Mouse (Mus musculus) T-helper 17 cell (primary cell): ENCODE measurements around the gene Erbb2.
"Not testable (repeated sequence)": the region's sequence is repeated elsewhere in the genome, so short reads cannot be mapped to it uniquely, and the experiment has no call there.

Source experiments
- in situ Hi-C, 2 experiments: fragments of 300-600 bp; cut with MboI, MseI; formaldehyde crosslinking; loops; 1 replicate in 1 of 2; 2 replicates in 1 of 2; pipeline ENCODE4 v1.15.1; 2025; ENCODE audit warnings: high pct_unique_total_duplicates in 2 of 2

Gene Erbb2

GRCm38 (mm10) chr11:98412273-98412796 is at the start of gene Erbb2:
Gene Erbb2 (plus strand): TSS chr11:98412470.
- in situ Hi-C loops = no loop called here

- in situ Hi-C loops = no loop called here
Measured at GRCm38 (mm10) chr11:98363817-98364216, 48.5 kb upstream of the Erbb2 start.

DNA sequence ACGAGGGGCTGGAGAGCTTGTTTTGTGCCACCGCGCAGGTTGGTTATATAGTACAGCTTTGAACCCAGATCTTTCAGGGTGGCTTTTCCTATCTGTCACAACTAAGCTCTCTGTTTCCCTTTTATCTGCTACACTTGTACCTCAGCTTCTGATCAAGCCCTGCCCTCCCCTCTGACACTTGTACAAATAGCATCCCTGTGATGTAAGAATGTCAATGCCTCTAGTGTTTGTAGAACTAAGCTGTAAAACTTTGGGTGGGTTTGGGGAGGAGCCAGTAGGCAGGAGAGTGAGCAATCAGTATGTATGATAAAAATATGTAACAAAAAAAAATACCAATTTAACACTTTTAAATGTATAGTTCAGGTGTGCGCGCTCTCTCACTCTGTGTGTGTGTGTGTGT is 47.9 kb upstream of the Erbb2 start:
- in situ Hi-C loops = no loop called here

DNA sequence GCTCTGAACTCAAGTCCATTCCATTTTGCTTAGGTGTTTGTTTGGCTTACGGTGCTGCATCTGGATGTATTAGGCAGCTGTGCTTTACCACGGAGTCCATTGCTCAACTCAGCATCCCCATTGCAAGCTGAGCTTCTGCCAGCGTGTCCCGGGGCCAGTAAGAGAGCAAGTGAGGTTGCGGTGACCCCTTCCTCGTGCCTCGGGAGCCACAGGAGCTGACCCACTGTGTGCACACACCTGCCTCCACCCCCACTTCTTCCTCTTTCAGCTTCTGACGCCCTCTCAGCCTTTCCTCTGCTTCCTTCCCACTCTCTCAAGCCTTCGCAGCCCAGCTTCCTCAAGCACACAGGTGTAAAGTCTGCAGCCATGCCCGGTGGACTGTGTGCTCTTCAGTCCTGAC is 46.0 kb upstream of the Erbb2 start:
- in situ Hi-C loops = no loop called here

- in situ Hi-C loops = no loop called here
Measured at GRCm38 (mm10) chr11:98367171-98367862, 45.0 kb upstream of the Erbb2 start.

DNA sequence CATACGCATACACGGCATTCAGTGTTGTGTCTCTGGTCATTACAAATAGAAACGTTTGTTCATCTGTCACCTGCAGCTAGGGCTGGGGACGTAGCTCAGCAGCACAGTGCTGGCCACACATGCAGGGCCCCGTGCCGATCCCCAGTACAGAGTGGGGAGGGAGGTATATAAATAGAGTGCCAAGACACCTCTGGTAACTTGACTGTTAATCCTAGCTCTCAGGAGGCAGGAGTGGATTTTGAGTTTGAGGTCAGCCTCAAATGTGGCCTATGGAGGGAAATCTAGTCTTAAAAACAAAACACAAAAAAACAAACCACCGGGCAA is 44.4 kb upstream of the Erbb2 start:
- in situ Hi-C loops = no loop called here

DNA sequence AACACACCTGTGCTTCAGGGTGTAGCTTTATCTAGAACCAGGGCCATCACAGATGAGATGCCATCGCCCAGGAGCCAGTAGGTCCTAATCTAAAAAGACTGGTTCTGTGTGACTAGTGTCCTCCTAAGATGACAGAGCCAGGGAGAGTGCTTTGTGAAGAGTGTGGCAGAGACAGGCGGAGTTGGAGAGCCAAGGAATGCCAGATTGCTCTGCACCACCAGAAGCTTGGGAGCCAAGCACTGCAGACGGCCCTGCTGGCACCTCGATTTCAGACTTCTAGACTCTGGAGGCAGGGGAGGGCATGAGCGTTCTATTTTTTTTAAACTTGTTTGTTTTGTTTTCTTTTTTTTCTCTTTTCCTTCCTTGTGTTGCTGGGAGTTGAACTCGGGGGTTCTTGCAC is 42.9 kb upstream of the Erbb2 start:
- in situ Hi-C loops = no loop called here

DNA sequence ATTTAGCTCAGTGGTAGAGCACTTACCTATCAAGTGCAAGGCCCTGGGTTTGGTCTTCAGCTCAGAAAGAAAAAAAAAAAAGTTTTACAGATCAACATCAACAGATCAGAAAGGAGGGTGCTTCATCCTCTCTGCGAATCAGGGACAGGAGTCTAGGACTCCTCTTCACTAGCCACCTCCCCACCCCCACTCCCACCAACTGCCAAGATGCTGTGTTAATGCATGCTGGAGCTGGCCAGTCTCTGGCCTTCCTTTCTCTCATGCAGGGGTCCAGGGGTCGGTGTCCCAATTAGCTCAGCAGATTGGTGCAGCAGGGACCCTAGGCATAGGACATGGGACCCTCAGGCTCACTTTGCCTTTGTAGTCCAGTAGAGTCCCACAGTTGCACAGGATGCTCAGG is 41.7 kb upstream of the Erbb2 start:
- in situ Hi-C loops = no loop called here

- in situ Hi-C loops = no loop called here
Measured at GRCm38 (mm10) chr11:98371556-98372240, 40.6 kb upstream of the Erbb2 start.

- in situ Hi-C loops = no loop called here
Measured at GRCm38 (mm10) chr11:98372406-98372805, 39.9 kb upstream of the Erbb2 start.

DNA sequence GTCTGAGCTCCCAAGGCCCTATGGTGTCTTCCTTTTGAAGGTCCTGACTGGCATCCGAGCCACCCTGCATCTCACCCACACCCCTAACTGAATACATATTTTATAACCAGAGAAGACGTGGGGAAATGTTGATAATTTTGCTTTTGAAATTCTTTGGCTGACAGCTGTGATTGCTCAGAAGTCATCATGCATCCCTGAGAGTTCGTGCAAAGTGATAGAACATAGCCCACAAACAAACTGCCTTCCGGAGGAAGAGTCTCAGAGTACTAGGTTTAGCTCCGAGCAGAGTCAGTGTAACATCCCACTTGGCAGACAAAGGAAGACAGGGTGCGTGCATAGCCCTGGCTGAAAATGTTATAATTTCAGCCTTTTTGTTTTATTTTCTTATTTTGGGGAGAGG is 39.0 kb upstream of the Erbb2 start:
- in situ Hi-C loops = no loop called here

DNA sequence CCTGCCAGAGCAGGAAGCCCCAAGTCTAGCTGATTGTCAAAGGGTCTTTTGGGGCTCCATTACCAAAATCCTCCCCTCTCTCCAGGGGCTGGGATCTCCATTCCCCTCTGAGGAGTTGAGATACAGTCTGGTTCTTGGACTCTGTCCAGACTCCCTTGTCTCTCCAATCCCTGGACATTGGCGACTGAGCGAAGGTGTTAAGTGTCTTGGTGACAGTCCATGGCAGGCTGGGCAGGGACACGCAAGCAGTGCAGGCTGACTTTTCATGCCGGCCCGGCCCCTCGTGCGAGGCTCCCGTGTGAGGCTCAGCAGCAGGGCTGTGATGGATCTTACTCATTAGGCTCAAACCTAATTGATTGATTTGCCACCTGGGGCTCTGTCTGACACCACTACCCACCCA is 38.0 kb upstream of the Erbb2 start:
- in situ Hi-C loops = no loop called here

GRCm38 (mm10) chr11:98376756-98377155 is 35.5 kb upstream of the Erbb2 start:
- in situ Hi-C loops = no loop called here

- in situ Hi-C loops = no loop called here
Measured at GRCm38 (mm10) chr11:98377787-98378186, 34.5 kb upstream of the Erbb2 start.

DNA sequence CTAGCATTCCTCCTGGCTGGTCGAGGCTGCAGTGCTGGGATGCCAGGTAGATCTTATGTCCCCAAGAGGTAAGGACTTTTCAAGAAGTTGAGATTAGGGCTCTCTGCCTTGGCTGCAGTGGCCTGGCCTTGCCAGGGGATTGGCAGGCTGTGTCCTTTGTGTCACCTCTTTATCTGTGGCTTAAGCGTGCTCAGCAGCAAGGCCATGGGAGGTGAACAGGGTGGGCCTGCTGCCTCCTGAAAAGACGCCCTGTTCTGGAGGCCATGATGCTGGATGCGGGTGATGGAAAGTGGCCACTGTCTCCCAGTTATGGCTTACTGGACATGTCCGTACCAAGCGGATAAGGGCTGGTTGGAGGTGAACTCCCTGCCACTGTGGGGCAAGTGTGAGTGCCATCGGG is 32.9 kb upstream of the Erbb2 start:
- in situ Hi-C loops = no loop called here

DNA sequence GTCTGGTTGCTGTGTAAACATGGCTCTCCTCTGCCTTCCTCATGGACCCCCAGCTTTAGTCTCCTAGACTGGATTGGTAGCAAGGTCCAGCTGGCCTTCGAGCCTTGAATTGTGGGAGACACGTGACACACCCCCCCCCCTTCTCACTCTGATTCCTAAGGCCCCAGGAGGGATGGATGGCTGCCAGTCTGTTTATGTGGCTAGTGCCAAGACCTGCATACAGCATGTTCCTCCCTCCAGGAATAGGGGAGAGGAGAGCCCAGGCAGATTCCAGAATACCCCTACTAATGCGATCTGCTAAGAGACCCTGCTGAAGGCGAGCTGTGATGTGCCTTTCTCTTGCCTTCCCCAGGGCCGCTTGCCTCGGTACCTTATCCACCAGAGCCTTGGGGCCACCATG is 32.2 kb upstream of the Erbb2 start:
- in situ Hi-C loops = no loop called here

GRCm38 (mm10) chr11:98381651-98382050 is 30.6 kb upstream of the Erbb2 start:
- in situ Hi-C loops = no loop called here

DNA sequence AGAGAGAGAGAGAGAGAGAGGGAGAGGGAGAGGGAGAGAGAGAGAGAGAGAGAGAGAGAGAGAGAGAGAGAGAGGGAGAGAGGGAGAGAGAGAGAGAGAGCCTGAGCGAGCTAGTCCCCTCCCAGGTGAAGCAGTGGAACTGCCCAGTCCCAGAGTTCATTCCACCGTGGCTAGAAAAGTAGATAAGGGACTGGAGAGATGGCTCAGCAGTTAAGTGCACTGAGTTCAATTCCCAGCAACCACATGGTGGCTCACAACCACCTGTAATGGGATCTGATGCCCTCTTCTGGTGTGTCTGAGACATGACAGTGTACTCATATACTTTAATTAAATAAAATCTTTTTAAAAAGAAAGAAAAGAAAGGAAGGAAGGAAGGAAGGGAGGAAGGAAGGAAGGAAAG is 29.9 kb upstream of the Erbb2 start:
- in situ Hi-C loops = not testable (repeated sequence)

- in situ Hi-C loops = no loop called here
Measured at GRCm38 (mm10) chr11:98383261-98384030, 28.8 kb upstream of the Erbb2 start, which contains the start of gene Tcap. Gene Tcap (plus strand): TSS chr11:98383811.

DNA sequence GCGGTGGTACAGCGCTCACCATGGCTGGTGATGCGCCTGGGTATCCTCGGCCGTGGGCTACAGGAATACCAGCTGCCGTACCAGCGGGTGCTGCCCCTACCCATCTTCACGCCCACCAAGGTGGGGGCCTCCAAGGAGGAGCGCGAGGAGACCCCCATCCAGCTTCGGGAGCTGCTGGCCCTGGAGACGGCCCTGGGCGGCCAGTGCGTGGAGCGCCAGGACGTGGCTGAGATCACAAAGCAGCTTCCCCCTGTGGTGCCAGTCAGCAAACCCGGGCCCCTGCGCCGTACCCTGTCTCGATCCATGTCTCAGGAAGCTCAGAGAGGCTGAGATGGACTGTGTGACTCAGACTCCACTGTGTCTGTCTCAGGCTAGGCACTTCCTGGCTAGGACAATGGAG is 28.1 kb upstream of the Erbb2 start:
- in situ Hi-C loops = no loop called here

- in situ Hi-C loops = no loop called here
Measured at GRCm38 (mm10) chr11:98384721-98385637, 27.3 kb upstream of the Erbb2 start.
